Mouse (Mus musculus) gastrocnemius, postnatal 4 days (tissue): ENCODE data around the gene Sdk1. TPM values are rescaled to one million over a fixed set of nuclear protein-coding genes. Genes with fewer than 3 reads are reported as not detected.

Experiments
- DNase-seq, 2 experiments: peaks; one replicate each; pipeline ENCODE4 v3.0.0; 2021 to 2022; ENCODE audit warnings: low spot score in 2 of 2, mixed read lengths in 2 of 2
- total RNA-seq, 2 experiments: library from RNA; stranded (reverse); gene quantifications; 2 replicates each; pipeline ENCODE4 v1.2.3; 2021

The Sdk1 gene
- total RNA-seq, 2 experiments from 2014 or later, result 13.5 to 15.7 TPM

DNA sequence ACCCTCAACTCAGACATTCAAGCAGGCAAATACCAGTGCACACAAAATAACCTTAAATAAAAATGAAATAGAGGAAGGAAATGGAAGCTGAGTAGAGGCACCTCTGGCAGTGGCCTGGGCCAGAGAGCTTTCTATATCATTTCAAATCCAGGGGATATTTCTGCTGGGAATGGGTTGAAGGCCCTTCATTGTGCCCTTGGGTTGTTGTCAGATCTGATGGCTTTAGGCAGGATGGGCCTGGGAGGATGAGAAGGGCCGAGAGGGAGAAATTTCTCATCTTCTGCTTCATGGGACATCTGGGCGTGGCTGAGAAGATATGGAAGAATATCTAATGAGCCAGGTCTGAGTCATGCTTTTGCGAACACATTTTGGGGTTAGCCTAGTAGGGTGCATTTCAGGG, 186.8 kb downstream of the Sdk1 start:
- no peak for DNase-seq

DNA sequence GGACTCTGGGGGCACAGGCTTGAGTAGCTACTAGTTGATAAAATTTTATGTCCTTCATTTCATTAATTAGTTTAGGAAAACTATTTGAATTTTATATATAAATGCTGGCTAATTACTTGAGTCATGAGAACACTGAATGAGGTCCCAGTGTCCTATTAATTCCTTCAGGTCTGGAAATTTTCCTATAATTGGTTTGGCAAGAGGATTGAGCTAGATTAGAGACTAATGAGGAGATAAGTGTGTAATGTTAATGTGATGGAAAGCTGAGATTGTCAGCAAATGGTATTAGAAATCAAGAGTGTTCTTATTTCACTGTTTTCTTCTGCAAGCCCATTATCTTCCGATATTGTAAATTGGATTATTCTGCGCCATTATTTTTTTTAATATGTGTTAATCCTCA, 192.0 kb downstream of the Sdk1 start:
- DNase-seq, result no peak

DNA sequence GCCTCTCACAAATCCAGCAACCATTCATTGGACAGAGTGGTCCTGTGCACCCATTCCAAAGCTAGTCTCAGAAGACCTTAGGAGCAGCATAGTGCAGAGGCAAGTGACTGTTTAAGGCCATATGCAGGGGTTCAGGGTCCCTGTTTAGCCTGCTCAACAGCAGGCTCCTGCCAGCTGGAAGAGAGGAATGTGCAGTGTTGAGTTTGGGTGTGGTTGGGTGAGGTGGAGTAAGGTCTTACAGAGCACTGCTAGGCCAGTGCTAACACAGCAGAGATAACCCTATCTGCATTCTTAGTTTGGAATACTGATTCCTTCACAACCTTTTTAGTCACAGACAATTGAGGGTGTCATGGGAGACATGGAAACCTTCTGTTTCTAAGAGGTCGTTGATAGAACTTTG, 206.0 kb downstream of the Sdk1 start:
- no peak for DNase-seq

DNA sequence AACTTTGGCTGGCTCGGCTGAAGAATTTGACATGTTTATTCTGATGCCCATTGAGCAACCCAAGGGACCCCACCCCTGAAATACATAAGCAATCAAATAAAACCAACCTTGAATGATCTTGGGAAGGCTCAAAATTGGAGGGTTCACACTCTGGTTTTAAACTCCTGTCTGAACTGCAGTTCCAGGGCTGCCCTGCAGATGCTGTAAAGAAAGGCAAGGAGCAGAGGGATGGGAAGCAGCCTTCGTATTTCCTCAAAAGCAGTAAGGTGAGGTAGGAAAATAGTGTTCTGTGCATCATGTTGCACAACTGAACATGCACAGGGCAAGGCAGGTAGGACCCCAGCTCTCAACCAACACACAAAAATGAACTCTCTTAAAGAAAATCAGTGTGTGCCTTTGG, 222.1 kb downstream of the Sdk1 start:
- no peak for DNase-seq

DNA sequence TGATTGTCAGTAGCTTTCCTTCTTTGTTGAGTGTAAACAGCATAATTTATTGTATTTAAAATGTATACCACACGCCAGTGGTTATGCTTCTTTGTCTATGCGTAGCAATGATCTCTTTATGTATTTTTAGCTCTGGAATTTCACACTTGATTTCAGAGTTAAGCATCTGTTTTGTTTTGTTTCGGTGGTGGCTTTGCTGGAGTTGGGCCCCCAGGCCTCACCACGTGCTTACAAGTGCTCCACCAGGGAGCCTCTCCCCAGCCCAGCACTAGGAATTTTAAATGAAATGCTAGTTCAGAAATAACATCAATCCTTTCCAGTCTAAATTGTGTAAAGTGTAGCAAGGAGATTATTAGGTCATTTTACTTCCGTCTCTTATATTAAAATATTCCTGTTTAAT, 227.5 kb downstream of the Sdk1 start:
- no peak for DNase-seq

DNA sequence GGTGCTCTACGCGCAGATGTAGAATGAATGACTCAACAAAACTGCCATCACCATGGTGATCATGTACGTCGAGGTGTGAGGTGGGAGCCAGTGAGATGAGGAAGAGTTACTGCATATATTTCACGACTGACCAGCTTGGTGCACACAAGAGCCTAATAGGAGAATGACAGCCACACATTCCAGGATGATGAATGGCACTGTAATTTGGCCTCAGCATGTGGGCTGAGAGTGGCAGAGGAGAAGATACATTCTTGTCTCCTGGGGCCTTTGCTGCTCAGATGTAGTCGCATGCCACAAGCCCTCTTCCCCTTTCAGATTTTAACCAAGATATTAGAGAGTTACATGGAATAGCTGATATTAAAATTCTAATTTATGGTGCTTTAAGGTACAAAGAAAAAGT, 264.0 kb downstream of the Sdk1 start:
- DNase-seq, result no peak

DNA sequence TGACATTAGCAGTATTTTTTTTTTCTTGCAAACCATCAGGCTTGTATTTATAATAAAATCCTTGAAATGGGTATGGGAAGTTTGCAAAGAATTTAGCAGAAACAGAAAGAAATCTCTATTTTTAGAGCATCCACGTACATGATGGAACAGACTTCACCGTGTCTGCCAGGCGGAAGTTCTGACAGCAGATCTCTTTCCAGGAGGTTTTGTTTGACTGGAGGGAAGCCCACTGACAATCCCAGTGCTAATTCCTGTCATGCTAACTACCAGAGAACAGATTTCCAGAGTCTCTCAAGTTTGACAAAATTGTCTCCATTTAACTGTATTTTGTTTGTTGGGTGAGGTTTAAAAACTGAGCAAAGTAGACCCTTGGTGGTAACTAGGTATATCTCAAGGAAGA, 265.1 kb downstream of the Sdk1 start:
- no peak for DNase-seq

DNA sequence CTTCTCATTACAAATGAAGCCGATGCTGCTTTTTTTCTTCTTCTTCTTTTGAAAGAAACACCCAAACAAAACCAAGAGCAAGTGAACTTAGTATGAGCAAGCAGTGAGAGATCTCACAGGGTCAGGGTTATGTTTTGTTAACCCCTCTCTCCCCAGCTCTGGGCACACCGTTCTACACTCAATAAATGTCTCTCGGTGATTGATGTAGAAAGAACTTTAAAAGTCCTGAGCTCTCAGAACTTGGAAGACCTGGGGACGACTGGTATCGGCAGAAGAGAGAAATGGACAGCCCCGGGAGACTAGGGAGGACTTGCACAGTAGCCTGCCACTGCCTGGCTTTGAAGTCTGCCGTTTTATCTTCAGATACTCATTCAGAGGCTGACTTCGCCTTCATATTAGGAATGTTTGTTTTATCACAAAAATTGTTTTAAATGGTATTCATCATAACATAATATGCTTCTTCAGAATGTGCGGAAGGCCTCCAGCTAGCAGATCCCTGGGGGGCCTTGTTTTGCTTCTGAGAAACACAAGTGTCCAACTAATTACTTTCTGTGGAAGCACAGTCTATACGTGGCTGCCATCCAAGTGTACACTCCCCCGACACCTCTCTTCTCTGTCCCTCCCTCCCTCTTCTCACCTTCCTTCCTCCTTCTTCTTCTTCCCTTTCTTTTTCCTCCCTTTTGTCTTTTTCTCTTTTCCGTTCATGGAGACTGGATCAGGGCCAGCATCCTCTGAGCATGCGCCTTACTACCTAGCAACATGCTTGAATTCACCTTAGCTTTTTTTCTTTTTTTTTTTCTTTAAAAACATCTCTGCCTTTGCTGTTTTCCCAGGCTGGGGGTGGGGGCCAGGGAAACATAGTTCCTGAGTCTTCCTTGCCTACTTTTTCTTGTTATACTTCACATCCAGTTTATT, 283.8 kb downstream of the Sdk1 start:
- DNase-seq, result no peak

DNA sequence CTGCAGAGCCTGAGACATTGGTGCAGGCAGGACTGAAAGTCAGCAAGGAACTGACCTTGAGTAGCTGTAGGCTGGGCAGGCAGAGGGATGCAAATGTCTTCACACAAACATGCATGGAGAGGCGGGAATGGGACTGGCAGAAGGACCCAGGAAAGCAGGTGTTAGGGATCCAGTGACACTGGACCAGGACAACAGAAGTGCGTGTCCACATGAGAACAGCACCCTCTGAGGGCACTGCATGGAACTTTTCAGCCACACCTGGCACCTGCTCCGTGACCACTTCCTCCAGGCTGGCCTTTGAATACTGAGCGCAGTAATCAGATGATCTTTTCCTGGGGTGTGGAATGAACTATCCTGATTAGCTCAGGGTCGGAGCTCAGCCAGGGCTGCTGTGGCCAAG, 298.9 kb downstream of the Sdk1 start:
- DNase-seq, result no peak

DNA sequence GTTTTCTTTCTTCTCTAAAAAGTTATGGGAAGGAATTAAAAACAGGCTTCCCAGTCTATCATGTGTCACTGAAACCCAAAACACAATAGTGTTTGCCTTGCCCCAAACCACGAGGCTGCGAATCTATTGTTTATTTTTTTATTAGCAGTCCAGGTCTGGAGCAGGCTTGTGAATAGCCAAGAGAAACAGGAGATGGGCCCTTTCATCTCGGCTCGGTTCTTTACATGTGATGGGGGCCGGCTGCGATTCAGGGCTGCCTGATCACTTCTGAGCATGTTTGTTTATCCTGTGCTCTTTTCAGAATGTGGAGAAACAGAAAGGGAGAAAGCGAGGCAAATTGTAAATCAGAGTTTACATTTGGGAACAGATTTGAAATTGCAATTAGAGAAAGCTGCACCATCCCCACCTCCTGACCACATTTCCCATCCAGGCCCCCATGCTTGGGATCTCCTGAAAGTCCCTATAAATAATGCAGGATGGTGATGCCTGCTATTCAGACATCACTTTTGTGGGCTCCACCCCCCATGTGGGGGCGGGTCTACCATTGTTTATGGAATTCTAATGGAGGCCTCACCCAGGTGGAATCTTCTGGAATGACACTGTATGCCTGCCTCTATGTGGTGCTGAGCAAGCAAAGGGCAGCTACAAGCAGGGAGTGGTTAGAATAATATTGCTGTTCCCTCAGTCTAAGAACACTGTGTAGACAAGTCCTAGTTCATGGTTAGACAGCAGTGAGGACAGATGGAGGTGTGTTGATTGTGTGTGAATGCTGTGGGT, 301.8 kb downstream of the Sdk1 start:
- DNase-seq, result no peak

DNA sequence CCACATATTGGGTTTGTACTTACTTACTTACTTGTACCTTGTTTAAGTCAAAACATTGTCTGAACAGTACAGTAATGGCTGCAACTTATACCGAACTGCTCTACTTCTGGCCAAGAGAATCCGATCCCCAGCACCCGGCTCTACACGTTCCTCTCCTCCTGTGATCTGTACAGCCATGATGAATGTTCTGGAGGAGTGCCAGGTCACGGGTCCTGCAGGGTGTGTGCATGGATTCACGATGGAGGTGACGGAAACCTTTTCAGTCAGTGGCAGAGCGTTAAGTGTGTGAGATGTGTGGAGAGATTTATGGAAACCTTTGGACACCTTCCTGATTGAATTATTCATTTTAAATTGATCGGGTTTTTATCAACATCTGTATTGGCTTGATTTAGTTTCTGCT, 312.2 kb downstream of the Sdk1 start:
- DNase-seq, result no peak

DNA sequence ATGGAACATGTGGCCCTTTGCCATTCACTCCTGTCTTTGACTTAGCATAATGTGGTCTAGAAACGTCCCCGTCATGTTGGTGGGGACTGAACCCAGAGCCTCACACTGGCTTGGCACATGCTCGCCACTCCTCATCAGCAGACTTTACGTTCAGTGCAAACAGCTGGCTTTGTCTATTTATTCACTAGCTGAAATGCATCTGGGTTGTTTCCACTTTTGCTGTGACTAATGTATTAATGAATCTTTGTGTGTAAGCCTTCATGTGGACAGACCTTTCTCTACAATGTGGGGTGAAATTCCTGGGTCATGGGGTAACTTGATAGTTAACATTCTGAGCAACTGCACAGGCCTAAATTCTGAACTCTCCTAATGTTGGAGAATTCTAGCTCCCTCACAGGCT, 317.4 kb downstream of the Sdk1 start:
- no peak for DNase-seq

DNA sequence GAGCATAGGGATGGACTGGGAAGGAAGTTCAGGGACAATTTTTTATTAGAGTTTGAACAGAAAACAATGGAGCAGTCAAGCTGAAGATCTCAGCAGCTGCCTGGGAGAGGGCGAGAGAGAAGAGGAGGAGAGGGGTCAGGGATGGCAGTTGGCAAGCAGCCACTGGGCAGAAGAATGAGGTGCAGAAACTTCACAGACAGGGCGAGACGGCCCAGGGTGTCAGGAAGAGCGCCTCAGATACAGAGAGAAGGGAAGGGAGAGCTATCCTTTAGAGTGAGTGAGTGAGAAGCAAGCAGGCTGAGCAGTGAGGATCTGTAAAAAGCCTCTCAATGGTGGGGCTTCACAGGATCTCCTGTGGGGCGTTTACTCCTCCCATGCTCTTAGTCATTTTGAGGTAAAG, 319.0 kb downstream of the Sdk1 start:
- no peak for DNase-seq

DNA sequence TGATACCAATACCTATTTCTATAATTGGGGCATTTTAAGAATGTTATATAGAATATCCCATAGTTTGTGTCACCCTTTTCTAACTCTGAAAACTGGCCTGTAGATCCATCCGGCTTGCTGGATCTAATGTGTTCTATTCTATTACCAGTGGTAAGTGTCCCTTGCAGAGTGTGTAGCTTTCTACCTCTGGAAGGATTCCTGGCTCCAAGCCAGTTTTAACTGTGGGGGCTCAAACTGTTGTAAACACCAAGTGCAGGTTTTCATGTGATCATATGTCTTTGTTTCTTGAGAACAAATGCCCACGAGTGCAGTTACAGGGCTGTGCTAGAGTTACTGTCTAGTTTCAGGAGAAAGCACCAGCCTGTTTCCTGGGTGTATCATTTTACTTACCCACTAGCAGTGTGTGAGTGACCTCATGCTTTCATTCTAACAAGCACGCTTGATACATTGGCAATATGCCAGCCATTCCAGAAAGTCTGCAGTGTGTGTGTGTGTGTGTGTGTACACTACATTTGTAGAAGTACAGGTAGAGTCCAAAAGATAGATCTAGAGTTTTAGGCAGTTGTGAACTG, 320.8 kb downstream of the Sdk1 start:
- no peak for DNase-seq

DNA sequence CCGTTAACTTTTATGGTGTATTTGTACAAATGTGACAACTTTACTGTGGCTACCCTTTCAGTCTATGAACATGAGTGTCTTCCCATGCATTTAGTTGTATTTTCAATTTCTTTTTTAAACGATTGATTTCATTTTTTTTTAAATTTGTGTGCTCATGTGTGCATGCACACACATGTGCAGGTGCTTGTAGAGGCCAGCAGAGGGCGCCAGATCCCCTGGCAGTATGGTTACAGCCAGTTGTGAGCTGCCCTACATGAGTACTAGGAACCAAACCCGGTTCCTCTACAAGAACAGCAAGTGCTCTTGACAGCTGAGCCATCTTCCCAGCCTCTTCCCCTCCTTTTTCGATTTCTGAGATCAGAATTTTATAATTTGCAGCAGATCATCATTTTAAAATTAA, 322.9 kb downstream of the Sdk1 start:
- no peak for DNase-seq

DNA sequence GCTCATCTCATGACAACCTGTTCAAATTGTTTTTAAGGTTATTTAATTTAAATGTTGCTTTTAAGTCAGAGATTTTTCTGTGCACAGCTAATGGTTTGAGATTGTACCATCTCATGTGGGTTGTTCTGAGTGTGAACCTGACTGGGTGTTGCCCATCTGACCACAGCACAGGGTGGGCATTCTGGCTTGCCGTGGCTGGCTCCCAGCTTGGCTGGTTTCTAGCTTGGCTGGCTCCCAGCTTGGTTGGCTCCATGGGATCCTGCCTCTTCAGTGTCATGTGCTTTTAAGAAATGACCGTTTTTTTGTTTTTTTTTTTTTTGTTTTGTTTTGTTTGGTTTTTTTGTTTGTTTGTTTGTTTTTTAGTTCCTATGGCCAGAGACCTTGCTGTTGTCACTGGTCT, 326.8 kb downstream of the Sdk1 start:
- DNase-seq, result no peak

DNA sequence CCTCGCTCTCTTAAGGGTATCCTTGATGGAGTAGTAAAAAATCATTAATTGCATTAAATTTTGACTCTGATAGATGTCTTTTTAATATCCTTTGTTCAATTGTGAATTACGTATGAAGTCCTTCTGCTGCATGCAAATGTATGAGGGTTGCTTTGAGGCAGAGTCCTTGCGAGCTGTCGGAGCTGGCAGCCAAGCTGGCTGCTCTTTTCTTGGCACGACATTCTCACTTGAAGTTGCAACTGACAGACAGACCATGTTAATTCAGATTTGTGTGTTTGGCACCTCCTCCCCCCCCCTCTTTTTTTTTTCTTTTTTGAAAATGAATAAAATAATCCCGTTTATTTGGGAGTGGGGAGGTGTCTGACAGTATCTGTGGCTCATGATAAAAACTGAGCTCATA, 329.2 kb downstream of the Sdk1 start:
- DNase-seq, result no peak

DNA sequence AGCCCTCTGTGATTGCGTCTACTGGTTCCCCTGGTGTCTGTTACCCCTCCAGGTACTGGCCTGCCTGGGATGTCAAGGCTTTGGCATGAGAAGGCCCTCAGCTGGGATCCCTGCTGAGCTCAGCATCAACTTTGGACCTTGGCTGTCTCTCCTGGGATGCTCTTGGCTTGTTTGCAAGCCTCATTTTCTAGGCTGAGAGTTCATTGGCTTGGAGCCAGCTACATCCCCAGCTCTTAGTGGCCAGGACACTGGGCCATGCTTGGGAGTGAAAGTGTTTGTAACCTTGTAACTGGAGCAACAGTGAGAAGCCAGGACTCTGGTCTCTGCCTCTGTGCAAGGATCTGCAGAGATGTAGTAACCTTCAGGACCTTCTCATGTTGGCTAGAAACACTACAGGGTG, 333.0 kb downstream of the Sdk1 start:
- peak; percentile 25 to 70 for DNase-seq

DNA sequence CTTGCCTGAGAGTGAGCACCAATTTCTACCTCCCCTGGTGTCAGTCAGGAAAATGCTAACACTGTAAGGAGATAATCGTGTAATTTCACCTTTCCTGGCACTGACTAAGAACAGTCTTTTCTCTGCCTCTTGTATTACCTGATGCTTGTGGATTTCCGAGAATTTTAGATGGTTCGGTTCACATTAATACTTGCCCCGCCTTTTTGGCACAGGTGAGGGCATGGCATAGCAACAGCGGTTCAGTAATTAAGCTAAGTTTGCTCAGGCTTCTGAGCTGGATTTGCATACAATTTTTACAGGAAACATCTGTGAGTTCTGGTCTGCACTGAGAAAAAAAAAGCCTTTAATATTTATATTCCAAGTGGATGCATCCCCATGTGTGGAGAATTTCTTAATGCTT, 350.0 kb downstream of the Sdk1 start:
- no peak for DNase-seq

DNA sequence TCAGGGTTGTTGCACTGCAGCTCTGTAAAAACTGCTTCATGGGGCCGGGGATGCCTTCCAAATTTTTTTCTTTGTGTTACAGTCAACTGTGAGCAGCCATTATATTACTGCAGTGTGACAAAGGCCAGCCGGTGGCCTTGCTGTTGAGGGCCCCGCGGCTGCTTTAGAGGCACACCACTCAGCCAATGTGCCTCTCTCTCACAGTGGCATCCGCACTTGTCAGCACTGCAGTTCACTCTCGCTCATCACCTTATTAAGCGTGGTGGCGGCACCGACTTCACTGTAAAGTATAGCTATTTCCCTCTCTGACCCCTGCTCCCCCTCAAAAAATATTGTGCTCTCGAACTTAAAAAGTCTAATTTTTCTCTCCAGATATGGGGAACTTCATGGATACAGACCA, 371.4 kb downstream of the Sdk1 start:
- DNase-seq, result no peak

DNA sequence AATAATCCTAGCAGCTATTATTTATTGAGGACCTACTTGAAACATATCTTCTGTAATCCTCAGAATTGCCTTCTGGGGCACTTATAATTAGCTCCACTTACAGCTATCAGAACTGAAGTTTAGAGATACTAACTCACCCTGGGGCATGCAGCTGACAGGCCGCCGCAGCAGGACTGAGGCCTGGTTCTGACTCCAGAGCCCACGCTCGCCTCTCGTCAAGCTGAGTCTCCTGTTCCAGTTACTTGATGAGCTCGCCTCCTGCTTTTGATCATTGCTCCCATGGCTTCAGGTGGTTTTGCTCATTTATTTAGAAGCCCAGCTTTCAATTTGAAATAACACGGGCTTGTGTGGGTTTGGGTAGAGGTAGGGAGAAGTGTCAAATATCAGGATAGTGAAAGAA, 374.5 kb downstream of the Sdk1 start:
- no peak for DNase-seq

DNA sequence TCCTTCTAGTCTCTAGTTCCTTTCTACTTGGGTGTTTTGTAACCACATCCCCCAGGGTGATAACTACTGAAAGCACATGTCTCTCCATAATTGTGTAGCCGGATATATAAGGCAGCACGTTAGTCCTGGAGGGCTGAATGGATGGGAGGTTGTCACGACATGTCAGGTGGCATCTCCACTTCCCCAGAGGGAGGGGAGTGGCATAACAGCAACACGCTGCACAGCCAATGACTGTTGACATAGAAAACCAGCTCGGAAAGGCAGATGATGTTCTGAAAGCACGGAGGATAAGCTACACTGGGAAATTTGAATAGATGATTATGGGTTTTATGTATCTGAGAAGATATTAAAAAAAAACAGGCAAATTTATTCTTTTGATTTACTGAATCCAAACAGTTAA, 376.4 kb downstream of the Sdk1 start:
- no peak for DNase-seq
